Mouse (Mus musculus): ENCODE results near the gene Plpp1.

The Plpp1 gene

DNA sequence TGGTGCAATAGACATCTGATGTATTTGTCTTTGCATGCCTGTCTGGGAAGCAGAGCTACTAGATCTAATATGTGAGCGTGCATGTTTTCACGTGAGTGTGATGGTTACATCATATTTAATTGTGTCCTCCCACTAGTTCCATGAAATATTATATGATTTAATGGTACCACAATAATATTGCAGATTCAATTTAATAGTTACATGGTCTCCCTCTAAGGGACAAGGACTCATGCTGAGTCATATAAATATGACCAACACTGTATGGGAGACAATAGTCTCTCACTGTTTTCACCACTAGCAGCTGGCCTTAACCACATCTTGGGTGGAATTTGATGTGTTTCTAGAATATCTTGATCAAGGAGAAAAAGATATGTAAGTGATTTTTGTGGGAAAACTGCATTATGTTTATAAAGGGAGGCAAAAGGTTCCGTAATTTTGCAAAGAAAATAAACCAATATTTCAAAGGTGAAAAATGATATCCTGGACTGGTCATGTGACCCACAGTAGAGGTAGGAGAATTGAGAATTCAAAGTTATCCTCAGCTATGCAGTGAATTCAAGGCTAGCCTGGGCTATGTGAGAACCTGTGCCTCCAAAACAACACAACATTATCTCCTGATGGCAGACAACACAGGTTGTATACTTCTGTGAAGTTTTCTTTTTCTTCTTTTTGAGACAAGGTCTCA, 26.5 kb upstream of the Plpp1 start:
- no peak for DNase-seq (ENCODE audit: low read depth)

DNA sequence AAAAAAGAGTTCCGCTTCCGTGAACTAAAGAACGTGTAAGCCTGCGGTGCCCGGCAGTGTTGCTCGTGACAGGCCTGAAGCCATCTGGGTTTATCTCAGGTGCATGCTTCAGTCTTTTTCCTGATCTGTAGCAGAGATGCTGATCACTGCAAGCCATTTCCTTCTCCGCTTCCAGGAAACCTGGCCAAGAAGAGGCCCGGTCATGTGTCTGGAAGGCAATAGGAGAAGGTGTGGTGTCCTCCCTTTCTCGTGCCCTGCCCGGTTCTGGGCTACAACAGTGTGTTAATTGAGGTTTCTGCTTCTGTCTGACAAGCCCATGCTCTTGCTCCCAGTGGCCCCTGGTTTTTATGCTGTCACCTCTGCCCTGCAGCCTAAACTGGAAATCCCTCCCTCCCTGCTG, 24.7 kb upstream of the Plpp1 start:
- no peak for DNase-seq (ENCODE audit: low read depth)

- no peak for DNase-seq (ENCODE audit: low read depth)
Observed at GRCm38 (mm10) chr13:112778407-112778806, 22.2 kb upstream of the Plpp1 start.

- no peak for DNase-seq (ENCODE audit: low read depth)
Observed at GRCm38 (mm10) chr13:112785305-112785704, 15.3 kb upstream of the Plpp1 start.

- no peak for DNase-seq (ENCODE audit: low read depth)
Observed at GRCm38 (mm10) chr13:112786142-112786541, 14.4 kb upstream of the Plpp1 start.

DNA sequence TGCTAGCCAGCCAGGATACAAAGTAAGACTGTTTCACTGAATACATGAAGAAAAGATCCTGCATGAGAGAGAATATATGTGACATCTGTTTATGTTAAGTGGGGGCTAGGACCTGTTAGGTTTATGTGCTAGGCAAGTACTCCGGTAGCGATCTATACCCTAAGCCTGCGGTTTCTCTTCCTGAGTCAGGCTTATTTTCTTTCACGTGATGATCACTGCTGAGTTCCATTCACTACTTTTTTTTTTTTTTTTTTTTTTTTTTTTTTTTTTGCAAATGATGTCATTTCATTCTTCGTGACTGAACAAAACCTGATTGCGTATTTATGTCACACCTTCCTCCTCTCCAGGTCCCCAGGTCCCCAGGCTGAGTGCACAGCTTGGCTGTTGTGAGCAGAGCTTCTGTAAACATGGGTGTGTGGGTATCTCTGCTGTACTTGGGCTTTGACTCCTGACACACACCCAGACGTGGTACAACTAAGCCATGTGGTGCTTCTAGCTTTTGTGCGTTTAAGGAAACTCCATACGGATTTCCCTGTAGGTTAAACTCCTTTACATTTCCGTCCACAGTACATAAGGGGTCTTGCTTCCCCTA, 13.6 kb upstream of the Plpp1 start:
- DNase-seq (ENCODE audit: low read depth): no peak

DNA sequence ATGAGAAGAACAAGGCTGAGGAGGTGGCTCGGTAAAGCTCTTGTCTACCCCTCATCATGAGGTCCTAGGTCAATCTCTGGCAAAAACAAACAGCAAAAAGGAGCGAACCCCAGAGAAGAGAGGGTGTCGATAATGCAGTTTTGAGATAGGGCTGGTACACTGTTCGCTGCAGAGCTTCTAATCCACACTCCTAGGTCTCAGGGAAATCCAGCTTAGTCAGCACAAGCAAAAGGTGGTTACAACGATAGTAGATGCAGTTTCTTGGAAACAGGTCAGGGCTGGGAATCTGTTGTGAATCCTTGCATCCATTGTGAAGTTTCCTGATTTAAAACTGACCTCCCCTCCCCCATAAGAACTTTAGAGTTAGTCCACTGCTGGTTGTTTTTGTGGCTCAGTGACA, 9.8 kb upstream of the Plpp1 start:
- DNase-seq (ENCODE audit: low read depth): no peak

GRCm38 (mm10) chr13:112791906-112792305, 8.7 kb upstream of the Plpp1 start:
- peak; percentile 23 for DNase-seq (ENCODE audit: low read depth)

GRCm38 (mm10) chr13:112798243-112798952, 2.2 kb upstream of the Plpp1 start:
- no peak for DNase-seq (ENCODE audit: low read depth)

DNA sequence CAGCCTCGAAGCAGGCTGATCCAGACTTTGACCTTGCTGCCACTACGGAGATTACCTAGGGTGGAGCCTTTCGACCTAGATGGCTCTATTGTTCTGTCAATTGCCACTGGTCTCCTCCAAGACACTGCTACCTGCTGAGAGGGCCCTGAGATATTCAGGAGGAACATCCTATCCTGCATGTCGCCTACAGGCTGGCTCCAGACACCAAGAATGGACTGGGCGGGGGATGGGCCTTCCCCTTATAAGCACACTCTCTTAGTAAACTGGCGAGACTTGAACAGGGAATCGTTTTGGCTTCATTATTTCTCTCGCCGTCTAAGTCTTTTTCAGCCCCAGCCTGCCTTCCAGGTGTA, 1.7 kb upstream of the Plpp1 start:
- no peak for DNase-seq (ENCODE audit: low read depth)

GRCm38 (mm10) chr13:112799721-112800241, 811 bp upstream of the Plpp1 start:
- peak; percentile 42 for DNase-seq (ENCODE audit: low read depth)

GRCm38 (mm10) chr13:112801381-112802004, 901 bp downstream of the Plpp1 start:
- no peak for DNase-seq (ENCODE audit: low read depth)

- no peak for DNase-seq (ENCODE audit: low read depth)
Observed at GRCm38 (mm10) chr13:112803106-112803505, 2.5 kb downstream of the Plpp1 start.

DNA sequence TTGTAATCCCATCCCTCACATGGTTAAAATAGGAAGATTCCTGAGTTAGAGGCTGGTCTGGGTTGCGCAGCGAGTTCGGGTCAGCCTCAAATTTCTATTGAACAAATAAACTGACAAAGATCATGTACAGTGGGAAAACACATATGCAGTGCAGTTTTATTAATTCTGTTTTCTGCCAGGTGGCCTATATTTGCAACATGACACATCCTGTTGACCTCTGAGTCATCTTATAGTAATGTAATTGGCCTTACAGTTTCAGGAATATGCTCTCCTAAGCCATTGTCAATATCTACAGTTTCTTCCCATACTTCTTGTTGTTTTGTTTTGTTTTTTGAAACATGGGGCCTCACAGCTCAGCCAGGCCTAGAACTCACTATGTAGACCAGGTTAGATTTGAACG, 3.1 kb downstream of the Plpp1 start:
- DNase-seq (ENCODE audit: low read depth): no peak

DNA sequence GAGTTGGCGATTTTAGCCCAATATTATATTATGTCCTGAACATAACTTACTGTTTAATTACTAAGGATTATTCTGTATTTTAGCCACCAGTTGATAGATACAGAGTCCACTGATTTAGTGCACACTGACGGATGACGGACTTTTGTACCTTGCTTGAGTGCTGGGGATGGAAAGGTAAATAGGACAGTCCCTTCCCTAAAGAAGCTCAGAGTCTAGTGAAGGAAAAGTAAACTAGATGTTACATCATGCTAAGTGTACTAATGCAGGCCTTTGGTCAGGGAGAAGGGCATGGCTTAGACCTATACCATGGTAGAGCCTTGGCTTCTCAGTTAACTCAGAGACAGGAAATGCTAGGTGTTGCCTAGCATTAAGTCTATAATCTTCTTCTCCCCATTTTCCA, 4.9 kb downstream of the Plpp1 start:
- no peak for DNase-seq (ENCODE audit: low read depth)

- DNase-seq (ENCODE audit: low read depth): no peak
Observed at GRCm38 (mm10) chr13:112807936-112808667, 7.5 kb downstream of the Plpp1 start.

GRCm38 (mm10) chr13:112809504-112810247, 9.1 kb downstream of the Plpp1 start:
- DNase-seq (ENCODE audit: low read depth): no peak

GRCm38 (mm10) chr13:112810248-112810645, 9.7 kb downstream of the Plpp1 start:
- no peak for DNase-seq (ENCODE audit: low read depth)

DNA sequence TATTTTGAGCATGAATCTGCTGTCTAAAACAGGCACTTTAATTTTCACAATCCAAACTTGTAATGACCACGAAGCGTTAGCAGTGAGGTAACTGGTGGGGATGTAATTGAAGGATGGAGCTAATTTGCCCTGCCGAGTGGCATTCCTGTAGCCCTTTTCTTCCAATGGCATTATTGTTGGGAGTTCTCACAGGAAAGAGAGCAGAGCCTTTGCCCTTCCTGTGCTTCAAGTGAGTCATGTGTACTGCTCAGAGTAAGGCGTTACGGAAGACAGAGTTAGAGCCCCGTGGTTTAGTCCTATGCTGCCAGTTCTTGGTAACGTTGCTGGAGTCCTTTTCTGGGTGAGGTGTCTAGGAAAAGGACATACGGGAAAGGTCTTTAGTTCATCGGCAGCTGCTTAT, 10.2 kb downstream of the Plpp1 start:
- DNase-seq (ENCODE audit: low read depth): no peak

DNA sequence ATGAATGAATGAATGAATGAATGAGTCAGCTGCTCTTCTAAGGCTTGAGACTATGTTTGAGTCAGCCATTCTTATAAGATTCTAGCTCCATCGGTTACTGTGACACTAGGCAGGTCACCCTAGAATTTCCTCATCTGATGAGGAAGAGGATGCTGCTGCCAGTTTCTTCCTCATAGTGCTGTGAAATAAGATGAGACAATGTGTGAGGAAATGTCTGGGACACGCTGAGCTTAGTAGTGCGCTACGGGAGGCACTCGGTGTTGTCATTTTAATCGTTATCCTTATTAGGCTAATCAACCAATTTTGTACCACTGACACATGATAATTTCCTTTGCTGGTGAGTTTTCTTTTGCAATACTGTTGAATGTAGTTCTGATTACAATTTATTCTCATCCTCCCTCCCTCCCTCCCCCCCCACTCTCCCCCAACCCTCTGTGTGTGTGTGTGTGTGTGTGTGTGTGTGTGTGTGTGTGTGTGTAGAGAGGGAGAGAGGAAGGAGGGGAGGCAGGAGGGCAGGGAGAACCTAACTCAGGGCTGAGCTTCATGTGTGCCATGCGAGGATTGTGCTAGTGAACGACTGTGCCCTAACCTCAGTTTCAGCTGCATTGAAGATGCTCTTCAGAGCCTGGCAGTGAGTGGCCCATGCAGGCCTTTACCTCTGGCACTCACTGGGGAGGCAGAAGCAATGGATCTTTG, 11.3 kb downstream of the Plpp1 start:
- DNase-seq (ENCODE audit: low read depth): no peak

DNA sequence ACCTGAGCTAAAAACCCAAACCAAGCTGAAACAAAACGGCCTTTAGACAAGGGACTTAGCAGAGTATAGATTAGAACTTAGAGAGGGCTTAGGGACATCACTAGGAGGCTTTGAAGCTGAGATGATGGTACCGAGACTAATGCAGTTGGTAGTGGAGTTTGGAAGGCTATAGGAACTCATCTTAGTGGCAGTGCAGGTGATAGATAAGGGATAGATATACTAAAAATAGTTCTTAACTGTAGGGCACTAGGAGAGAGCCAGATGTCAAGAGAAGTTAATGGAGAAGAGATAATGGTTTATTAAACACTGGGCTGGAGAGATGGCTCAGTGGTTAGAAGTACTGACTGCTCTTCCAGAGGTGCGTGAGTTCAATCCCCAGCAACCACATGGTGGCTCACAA, 15.4 kb downstream of the Plpp1 start:
- no peak for DNase-seq (ENCODE audit: low read depth)

Data from 416B (cell line).